Mouse (Mus musculus) CH12.LX (cell line): ENCODE results near the gene Irgc1. TPM values are rescaled to one million over a fixed set of nuclear protein-coding genes. Genes with fewer than 3 reads are reported as not detected.

Source experiments
- DNase-seq: peaks from one replicate; pipeline ENCODE4 v3.0.0-alpha.2; 2013; ENCODE audit errors: extremely low read depth
- H3K27ac ChIP-seq: 2 replicates; pipeline ENCODE4 v1.5.1; 2012; ENCODE audit warnings: low read depth, mild to moderate bottlenecking, control low read depth, moderate library complexity; ENCODE audit not compliant: insufficient read depth
- H3K27me3 ChIP-seq: replicated peaks from 2 replicates; pipeline ENCODE3; 2012; ENCODE audit warnings: inconsistent platforms
- H3K36me3 ChIP-seq, 2 experiments: replicated peaks in 1 of 2; 2 replicates each; pipeline versions ENCODE3 to v1.6.1; 2012; ENCODE audit warnings: inconsistent platforms in 1 of 2, low read length in 1 of 2, mild to moderate bottlenecking in 1 of 2, mixed read lengths in 1 of 2, moderate library complexity in 1 of 2; ENCODE audit not compliant: control insufficient read depth in 1 of 2, insufficient read depth in 1 of 2
- H3K4me1 ChIP-seq, 2 experiments: 2 replicates each; pipeline ENCODE4 v1.6.1; 2012; ENCODE audit warnings: inconsistent platforms in 1 of 2, moderate library complexity in 1 of 2; ENCODE audit not compliant: insufficient read depth in 2 of 2, control insufficient read depth in 1 of 2
- H3K4me2 ChIP-seq: 2 replicates; pipeline ENCODE4 v1.6.1; 2012; ENCODE audit warnings: low read depth, mild to moderate bottlenecking, control low read depth; ENCODE audit not compliant: poor library complexity, insufficient read depth, severe bottlenecking
- H3K4me3 ChIP-seq, 3 experiments: fragments of 150-350 bp in 1 of 3; sonication (generic) in 1 of 3; replicated peaks in 1 of 3; 2 replicates each; pipeline versions ENCODE3 to v1.5.1; 2011 to 2012; ENCODE audit warnings: low read depth in 2 of 3, low read length in 2 of 3, mild to moderate bottlenecking in 2 of 3, moderate library complexity in 2 of 3, control low read depth in 1 of 3, improper control_type of control experiment in 1 of 3, inconsistent platforms in 1 of 3, mixed read lengths in 1 of 3; ENCODE audit not compliant: poor library complexity in 1 of 3
- H3K79me2 ChIP-seq: replicated peaks from 2 replicates; pipeline ENCODE4 v1.6.1; 2012; ENCODE audit warnings: mild to moderate bottlenecking, moderate library complexity; ENCODE audit not compliant: control insufficient read depth, poor library complexity, insufficient read depth, severe bottlenecking; ENCODE audit errors: extremely low read depth
- H3K9ac ChIP-seq: 2 replicates; pipeline ENCODE4 v1.6.1; 2012; ENCODE audit warnings: low read depth, mild to moderate bottlenecking, control low read depth, moderate library complexity; ENCODE audit not compliant: insufficient read depth
- H3K9me3 ChIP-seq: replicated peaks from 2 replicates; pipeline ENCODE3; 2012; ENCODE audit warnings: low read length, inconsistent platforms, mixed read lengths
- CHD2 ChIP-seq: IDR thresholded peaks from 2 replicates; pipeline ENCODE4 v1.6.1; 2011; ENCODE audit warnings: low read length, improper control_type of control experiment
- E2F4 ChIP-seq: IDR thresholded peaks from 2 replicates; pipeline ENCODE4 v1.6.1; 2011; ENCODE audit warnings: low read depth, low read length, improper control_type of control experiment; ENCODE audit not compliant: insufficient replicate concordance
- GABPA ChIP-seq: IDR thresholded peaks from 2 replicates; pipeline ENCODE4 v1.6.1; 2012; ENCODE audit warnings: low read depth, low read length, improper control_type of control experiment, inconsistent platforms; ENCODE audit not compliant: insufficient replicate concordance
- JUN ChIP-seq: IDR thresholded peaks from 2 replicates; pipeline ENCODE4 v1.6.1; 2011; ENCODE audit warnings: low read depth, mild to moderate bottlenecking, low read length, improper control_type of control experiment, moderate library complexity; ENCODE audit not compliant: insufficient read depth
- MAX ChIP-seq: IDR thresholded peaks from 2 replicates; pipeline ENCODE4 v1.6.1; 2011; ENCODE audit warnings: low read length, improper control_type of control experiment
- MEF2A ChIP-seq: IDR thresholded peaks from 2 replicates; pipeline ENCODE4 v1.6.1; 2014; ENCODE audit warnings: low read depth, mild to moderate bottlenecking, inconsistent platforms, low read length, improper control_type of control experiment, borderline replicate concordance
- MXI1 ChIP-seq: IDR thresholded peaks from 2 replicates; pipeline ENCODE4 v1.6.1; 2011; ENCODE audit warnings: mild to moderate bottlenecking, low read depth, low read length, improper control_type of control experiment
- MYC ChIP-seq: IDR thresholded peaks from 2 replicates; pipeline ENCODE4 v1.6.1; 2011; ENCODE audit warnings: low read depth, mild to moderate bottlenecking, improper control_type of control experiment, low read length
- POLR2AphosphoS2 ChIP-seq: IDR thresholded peaks from 2 replicates; pipeline ENCODE4 v1.6.1; 2011; ENCODE audit warnings: low read depth, low read length, improper control_type of control experiment
- SIN3A ChIP-seq: IDR thresholded peaks from 2 replicates; pipeline ENCODE4 v1.6.1; 2012; ENCODE audit warnings: low read length, improper control_type of control experiment, inconsistent platforms
- SMC3 ChIP-seq: IDR thresholded peaks from 2 replicates; pipeline ENCODE4 v1.6.1; 2011; ENCODE audit warnings: low read depth, low read length, improper control_type of control experiment
- TBP ChIP-seq: conservative IDR thresholded peaks from 2 replicates; pipeline ENCODE4 v1.6.1; 2011; ENCODE audit warnings: low read depth, low read length, improper control_type of control experiment
- USF1 ChIP-seq: IDR thresholded peaks from 2 replicates; pipeline ENCODE4 v1.6.1; 2014; ENCODE audit warnings: low read depth, mild to moderate bottlenecking, inconsistent platforms, low read length, improper control_type of control experiment
- USF2 ChIP-seq: conservative IDR thresholded peaks from 2 replicates; pipeline ENCODE4 v1.6.1; 2011; ENCODE audit warnings: low read depth, low read length, improper control_type of control experiment
- ZKSCAN1 ChIP-seq: IDR thresholded peaks from 2 replicates; pipeline ENCODE4 v1.6.1; 2012; ENCODE audit warnings: low read depth, inconsistent platforms, low read length, improper control_type of control experiment, borderline replicate concordance
- ZMIZ1 ChIP-seq: IDR thresholded peaks from 2 replicates; pipeline ENCODE4 v1.6.1; 2012; ENCODE audit warnings: low read depth, mild to moderate bottlenecking, inconsistent platforms, low read length, improper control_type of control experiment
- dilution Hi-C: fragments of 300-500 bp; cut with MboI; formaldehyde crosslinking; loops from 2 replicates; pipeline ENCODE4 v1.14.3; 2020; ENCODE audit warnings: low sequenced_read_pairs; ENCODE audit not compliant: extremely low pct_unique_long_range_greater_than_20kb, extremely low pct_ligation_motif_present
- in situ Hi-C: fragments of 300-500 bp; cut with MboI; formaldehyde crosslinking; loops from 3 replicates; pipeline ENCODE4 v1.14.3; 2019; ENCODE audit warnings: low sequenced_read_pairs, low pct_ligation_motif_present, low pct_unique_long_range_greater_than_20kb, mixed read lengths
- polyA plus RNA-seq: library from polyadenylated mRNA; unstranded; fragments of >175 nt; gene quantifications from 2 replicates; pipeline ENCODE4 v1.2.1, GENCODE M21; 2012; ENCODE audit warnings: low read depth; ENCODE audit not compliant: insufficient read length
- total RNA-seq, 2 experiments: library from RNA; depleted of rRNA; stranded (reverse); fragments of 300-350 nt in 1 of 2; fragments of >200 nt in 1 of 2; gene quantifications; 2 replicates each; pipeline ENCODE4 v1.2.3; 2012 to 2014

The Irgc1 gene
- total and polyA plus RNA-seq, 3 experiments = not detected

GRCm38 (mm10) chr7:24423956-24424732, 28.0 kb downstream of the Irgc1 start:
- no peak for DNase-seq
- no peak overlapping the region for H3K4me2 ChIP-seq
- no peaks in the 10 kb centered on the region for H3K9me3 ChIP-seq
- in situ Hi-C loops = no loop called here
- H3K4me1 ChIP-seq = no peaks in the 10 kb centered on the region
- TF ChIP-seq USF2 (no peak), CHD2 (no peak), MAX (no peak), MXI1 (no peak), E2F4 (no peak), ZMIZ1 (no peak), ZKSCAN1 (no peak), SIN3A (no peak), MEF2A (no peak)
- no peaks in the 10 kb centered on the region for H3K27me3 ChIP-seq
- peaks cover 19 to 57% of the 10 kb centered on the region in 2 experiments for H3K36me3 ChIP-seq
- dilution Hi-C loops = no loop called here
- H3K4me3 ChIP-seq = no peak overlapping the region
- H3K9ac ChIP-seq = no peak overlapping the region
- H3K79me2 ChIP-seq = no peaks in the 10 kb centered on the region
- no peak overlapping the region for H3K27ac ChIP-seq

GRCm38 (mm10) chr7:24423107-24423763, 28.9 kb downstream of the Irgc1 start:
- TF ChIP-seq USF1 (no peak), GABPA (no peak), POLR2AphosphoS2 (no peak), JUN (no peak), MYC (no peak), SMC3 (no peak), TBP (no peak)
- H3K9ac ChIP-seq = no peak overlapping the region
- no peak overlapping the region for H3K4me2 ChIP-seq
- H3K4me1 ChIP-seq = no peaks in the 10 kb centered on the region
- DNase-seq = no peak
- no peaks in the 10 kb centered on the region for H3K27me3 ChIP-seq
- H3K79me2 ChIP-seq = no peaks in the 10 kb centered on the region
- H3K36me3 ChIP-seq = peaks cover 19 to 60% of the 10 kb centered on the region in 2 experiments
- in situ Hi-C loops = no loop called here
- dilution Hi-C loops = no loop called here
- no peak overlapping the region for H3K27ac ChIP-seq
- H3K9me3 ChIP-seq = no peaks in the 10 kb centered on the region
- H3K4me3 ChIP-seq = no peak overlapping the region
